Mouse (Mus musculus) ES-E14 (cell line): ENCODE data around the gene Hspb11.

Experiments used
- CHD2 ChIP-seq: IDR thresholded peaks from 2 replicates; pipeline ENCODE4 v1.6.1; 2014; ENCODE audit warnings: mild to moderate bottlenecking, low read depth, low read length, inconsistent platforms
- HCFC1 ChIP-seq: IDR thresholded peaks from 2 replicates; pipeline ENCODE4 v1.6.1; 2012; ENCODE audit warnings: low read length, inconsistent platforms, borderline replicate concordance; ENCODE audit not compliant: insufficient read depth
- MAFK ChIP-seq: IDR thresholded peaks from 2 replicates; pipeline ENCODE4 v1.6.1; 2014; ENCODE audit warnings: mild to moderate bottlenecking, low read depth, low read length, inconsistent platforms; ENCODE audit not compliant: insufficient read depth
- ZC3H11A ChIP-seq: IDR thresholded peaks from 2 replicates; pipeline ENCODE4 v1.6.1; 2012; ENCODE audit warnings: low read depth, mild to moderate bottlenecking, inconsistent platforms, low read length, borderline replicate concordance
- ZNF384 ChIP-seq: IDR thresholded peaks from 2 replicates; pipeline ENCODE4 v1.6.1; 2012; ENCODE audit warnings: low read depth, low read length, inconsistent platforms

DNA sequence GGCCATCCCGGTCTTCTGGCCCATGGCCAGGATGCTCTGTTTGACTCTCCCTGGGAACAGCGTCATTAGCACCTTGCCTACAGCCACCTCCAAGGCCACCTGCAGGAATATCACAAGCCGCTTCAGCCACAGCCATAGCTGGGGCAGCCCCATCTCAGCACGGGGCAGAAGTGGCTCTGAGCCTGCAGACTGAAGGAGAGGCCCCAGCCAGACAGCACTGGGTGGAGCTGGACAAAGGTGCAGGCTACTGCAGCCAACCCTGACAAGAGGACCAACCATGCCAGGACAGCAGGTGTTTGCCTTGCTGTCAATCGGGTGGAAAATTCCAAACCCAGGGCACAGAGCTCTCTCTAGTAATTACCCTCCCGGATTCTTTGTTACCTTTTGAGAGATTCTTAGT, 53.6 kb downstream of the Hspb11 start, which contains the start of gene Dio1:
- TF ChIP-seq HCFC1 (no peak), CHD2 (no peak), MAFK (no peak), ZNF384 (no peak), ZC3H11A (no peak)
